Mouse (Mus musculus) layer of hippocampus, postnatal 10 days (tissue): Measurements from ENCODE around the gene Nme7. TPM values are rescaled to one million over a fixed set of nuclear protein-coding genes. Genes with fewer than 3 reads are reported as not detected.

ENCODE experiments used
- DNase-seq, 2 experiments: peaks; one replicate each; pipeline ENCODE4 v3.0.0; 2021; ENCODE audit warnings: low spot score in 2 of 2
- total RNA-seq, 2 experiments: library from RNA; stranded (reverse); gene quantifications; 2 replicates each; pipeline ENCODE4 v1.2.3; 2021

Gene Nme7
- total RNA-seq, 2 experiments from 2014 or later: 21.7 to 23.8 TPM

DNA sequence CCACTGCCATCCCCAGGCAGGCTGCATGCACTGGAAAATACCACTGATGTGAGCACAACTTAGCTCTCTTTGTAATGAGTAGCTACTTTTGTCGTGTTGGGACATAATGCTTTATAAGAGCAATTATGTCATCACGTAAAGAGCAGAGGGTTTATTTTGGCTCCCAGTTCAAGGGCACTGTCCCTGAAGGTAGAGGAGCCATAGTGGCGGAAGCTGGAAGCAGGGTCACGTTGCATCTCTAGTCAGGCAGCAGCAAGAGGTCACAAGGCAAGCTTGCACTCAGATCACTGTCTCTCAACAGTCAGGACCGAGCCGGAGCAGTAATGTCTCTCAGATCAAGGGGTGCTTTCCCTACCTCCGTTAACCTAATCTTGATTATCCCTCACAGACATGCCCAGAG, 123.9 kb downstream of the Nme7 start:
- no peak for DNase-seq

DNA sequence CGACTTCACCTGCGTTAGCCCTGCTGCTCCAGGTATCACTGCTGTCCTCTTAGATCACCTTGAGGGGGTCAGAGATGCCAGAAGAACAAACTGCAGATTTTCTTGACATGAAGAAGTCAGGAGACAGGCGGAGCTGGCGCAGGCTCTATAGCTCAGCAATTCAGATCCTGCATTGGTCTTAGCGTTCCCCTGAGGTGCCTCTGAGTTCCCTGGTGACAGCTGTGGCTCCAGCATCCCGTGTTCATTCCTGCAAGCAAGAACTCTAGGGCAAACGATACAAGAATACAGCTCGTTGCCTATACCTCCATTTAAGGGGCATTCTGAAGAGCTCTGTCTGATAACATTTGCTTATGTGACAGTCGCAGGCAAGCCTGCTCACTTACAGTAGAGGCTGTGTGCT, 124.7 kb downstream of the Nme7 start:
- DNase-seq: no peak

DNA sequence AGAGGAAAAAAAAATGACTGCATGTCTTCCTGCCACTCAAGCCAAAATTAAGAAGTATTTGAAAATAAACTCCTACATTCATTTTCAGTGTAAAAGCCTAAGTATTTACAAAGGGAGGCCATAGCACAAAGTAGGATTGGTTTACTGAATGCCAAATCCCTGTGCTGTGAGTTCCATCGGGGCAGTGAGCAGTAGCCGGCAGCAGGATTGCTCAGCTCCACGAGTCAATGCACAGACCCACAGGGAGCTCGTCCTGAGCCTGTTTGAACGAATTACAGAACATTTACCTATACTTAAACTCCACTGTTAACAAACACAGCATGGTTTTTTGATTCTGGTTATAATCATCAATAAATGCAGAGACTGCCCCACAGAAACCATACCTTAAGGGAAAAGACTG, 128.7 kb downstream of the Nme7 start:
- no peak for DNase-seq

DNA sequence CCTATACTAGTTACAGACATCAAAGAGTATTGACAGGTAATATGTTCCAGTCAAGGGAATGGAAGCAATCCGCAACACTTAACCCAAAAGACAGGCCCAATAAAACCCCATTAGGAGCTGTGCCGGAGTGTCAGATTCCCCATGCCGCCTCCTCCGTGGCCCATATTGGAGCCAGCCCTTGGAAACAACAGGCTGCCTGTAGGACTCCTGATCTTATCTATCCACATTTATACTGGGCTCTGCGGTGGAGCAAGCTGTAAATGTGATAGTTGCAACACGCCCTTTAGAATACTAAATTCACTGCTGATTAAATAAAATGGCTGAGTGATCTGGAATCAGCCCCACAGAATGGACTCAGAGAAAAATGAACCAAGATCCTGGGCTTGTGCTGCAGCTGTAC, 130.1 kb downstream of the Nme7 start:
- DNase-seq: no peak

DNA sequence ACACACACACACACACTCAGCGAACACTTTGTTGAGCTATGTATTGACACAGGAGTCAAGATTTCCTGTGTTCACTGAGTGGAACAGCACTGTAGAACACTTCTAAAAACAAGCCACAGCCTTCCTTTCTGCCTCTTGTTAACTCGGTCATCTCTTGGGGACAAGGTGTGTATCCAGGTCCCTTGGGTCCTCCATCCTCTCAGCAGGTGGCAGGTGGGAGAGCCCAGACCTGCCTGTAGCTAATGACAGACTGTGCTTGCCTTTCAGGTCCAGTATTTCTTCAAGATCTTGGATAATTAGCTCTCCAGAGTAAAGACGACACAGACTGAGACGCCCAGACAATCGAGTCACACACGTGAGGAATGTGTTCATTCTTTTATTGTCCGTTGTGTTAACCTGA, 132.8 kb downstream of the Nme7 start:
- DNase-seq: peak in 1 of 2 experiments; percentile 18

DNA sequence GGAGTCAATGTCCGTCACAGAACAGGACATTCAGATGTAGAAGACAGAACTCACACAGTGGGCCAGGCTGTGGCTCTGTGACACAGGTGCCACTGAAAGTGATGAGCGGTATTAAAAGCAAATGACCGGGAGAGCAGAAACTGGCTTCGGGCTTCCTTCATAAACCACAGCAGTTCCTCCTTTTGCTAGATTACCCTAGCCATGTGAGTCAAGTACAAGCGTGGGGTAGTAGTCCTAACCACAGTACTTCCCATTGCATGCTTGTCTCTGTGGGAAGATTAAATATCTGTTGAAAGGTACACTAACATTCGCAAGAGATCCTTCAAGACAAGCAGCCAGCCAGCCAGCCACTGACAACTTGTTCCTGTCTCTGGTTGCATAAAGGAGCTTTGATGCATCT, 136.3 kb downstream of the Nme7 start:
- no peak for DNase-seq

DNA sequence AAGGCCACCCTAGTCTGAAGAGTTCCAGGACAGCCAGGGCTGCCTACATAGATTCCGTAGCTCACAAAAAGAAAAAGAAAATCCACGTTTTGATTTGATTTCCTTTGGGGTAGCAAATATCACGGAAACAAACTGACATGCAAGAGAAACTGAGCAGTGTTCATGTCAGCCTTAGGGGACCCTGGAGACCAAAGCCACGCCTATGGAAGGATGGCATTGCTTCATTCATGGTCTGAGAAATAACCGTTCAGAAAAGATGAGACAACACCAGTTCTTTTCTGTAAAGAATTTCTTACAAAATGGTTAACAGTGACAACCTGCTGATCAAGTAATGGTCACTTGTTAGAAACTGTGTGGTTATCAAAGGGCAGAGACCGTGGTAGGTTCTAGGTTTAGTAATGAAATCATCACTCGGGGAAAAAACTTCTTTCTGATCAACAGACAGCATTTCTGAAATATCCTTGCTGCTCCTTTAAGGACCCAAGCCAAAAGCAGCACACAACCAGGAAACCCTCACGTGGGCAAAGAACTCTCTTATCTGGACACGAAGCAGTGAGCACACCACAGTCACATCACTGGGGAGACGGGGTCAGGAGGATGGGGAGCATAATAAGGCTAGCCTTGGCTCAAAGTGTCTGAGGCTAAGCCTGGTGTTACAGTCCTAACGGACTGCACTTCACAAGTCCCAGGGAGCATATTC, 136.9 kb downstream of the Nme7 start:
- DNase-seq: no peak

DNA sequence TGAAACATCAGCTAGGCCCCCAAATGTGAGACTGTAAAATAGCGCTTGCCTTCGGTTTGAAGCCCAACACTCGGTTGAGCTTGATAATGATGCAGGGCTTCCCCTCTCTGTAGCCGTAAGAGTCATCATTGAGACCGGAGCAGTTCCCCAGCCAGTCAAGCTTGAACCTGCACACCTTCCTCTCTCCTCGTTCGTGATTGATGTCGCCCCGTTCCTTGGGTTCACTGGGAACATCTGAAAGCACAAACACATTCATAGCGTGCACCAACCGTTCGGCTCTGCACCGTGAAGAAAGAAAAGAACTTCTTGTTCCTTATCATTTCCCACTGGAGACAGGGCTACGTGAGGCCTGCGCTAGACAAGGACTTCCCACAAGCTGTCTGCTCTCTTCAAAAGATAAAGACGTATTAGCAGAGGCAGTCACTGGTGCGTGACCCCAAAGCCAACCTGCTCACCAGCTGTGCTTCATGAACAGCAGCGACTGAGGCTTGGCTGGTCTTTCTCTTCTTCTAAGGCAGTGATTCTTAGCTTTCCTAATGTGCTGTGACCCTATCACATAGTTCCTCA, 137.6 kb downstream of the Nme7 start:
- DNase-seq: no peak

DNA sequence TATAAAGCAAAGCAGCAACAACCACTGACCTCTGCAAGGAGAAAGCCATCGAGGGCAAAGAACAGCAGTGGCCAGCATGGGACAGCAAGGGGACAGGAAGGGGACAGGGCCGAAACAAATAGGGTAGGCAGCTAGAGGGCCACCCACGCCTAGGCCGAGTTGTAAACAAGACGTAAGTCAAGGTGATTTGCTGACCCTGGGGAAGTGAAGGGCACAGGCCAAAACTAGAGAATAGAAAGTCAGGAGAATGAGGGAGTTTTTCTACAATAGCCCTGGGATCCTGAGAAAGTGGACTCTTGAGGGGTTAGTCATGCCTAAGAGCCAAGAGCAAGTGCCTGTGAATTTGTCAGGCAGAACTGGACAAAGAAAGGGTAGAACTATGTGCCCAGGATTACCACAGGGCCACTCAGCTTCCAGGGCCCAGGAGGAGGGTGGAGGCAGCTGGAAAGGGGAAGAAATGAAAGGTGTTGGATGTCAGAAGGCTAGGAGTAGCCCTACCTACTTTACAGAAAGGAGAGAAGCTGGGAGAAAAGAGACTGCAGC, 141.8 kb downstream of the Nme7 start:
- no peak for DNase-seq

DNA sequence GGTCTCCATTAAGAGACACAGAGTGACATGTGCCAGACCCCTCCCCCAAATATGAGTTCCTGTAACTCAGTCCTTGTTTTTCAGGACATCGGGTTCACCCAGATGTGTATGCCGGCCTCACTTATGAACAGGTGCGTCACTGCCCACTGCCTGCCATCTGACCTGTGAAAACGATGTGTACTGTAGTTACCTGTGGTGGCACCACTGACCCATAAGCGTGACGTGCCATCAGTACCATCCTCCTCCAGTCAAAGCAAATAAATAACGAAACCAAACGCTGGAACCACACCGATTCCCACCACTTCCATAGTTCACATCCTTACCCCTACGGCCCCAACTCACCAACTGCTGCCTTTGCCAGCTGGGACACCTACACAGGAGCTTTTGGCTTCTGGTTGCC, 142.6 kb downstream of the Nme7 start:
- DNase-seq: no peak

DNA sequence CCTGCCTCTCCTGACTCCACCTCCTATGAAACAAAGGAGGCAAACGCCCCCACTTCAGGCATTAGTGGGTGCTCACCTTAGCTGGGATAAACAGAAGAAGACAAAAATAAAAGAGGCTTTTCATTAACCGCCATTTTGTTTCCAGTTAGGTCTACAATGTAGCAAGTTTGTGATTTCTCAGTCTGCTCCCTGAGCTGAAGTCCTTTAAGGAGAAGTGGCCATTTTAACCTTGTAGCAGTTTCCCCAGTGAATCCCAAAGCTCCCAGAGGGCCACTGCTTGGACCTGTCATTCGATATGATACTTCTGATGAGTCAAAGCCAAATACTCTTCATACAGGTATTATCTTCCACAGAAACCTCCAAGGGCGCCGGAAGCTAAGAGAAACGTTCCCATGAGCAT, 143.6 kb downstream of the Nme7 start:
- DNase-seq: no peak

DNA sequence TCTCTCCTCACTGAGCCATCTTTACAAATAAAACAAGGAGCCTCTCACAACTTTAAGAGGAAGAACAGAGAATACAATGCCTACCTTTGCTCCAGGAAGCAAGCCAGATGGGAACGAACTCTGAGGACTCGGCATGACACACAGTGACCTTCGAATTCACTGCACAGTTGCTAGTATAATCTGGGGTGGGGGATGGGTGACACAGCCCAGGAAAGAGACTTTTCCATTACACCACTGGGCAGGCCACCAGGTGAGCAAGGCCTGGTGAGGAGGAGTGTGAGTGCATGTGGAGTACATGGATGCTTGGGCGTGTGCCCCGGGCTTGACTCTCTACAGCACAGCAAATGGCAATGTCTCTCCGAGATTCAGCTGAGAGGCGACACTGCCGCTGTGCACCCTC, 145.7 kb downstream of the Nme7 start:
- no peak for DNase-seq

DNA sequence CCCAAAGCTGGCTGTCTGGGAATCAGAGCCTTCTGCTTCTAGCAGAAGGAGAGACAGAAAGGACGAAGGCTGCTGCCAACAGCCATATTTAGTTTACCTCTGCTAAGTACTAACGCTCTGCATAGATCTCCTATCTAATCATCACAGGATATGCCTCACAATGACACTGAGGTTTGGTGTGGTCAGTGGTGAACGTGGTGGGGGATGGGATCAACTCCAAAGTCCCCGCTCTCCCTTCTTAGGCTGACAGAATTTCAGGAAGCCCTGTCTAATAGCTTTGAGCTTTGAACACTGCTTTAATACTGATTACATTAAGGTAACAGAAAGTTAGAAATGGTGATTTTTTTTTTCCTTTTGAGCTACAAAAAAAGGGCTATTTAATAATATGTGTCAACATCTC, 146.3 kb downstream of the Nme7 start:
- no peak for DNase-seq

DNA sequence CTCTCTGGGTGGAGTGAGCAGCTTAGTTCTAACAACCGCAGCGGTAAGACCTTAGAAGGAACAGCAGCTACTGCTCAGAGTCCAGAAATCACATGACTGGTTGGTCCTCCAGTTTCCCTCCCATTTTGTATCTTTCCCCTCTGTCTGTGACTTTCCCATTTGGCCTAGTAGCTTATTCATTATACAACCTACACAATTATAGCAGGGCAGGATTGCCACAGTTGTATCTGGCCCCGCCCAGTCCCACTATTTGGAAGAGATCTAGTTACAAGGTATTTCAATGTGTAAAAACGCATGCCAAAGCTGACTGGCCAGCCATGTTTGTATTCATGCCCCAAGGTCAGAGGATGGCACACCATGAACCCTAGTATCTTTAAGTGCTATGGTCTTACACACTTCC, 146.7 kb downstream of the Nme7 start:
- no peak for DNase-seq

DNA sequence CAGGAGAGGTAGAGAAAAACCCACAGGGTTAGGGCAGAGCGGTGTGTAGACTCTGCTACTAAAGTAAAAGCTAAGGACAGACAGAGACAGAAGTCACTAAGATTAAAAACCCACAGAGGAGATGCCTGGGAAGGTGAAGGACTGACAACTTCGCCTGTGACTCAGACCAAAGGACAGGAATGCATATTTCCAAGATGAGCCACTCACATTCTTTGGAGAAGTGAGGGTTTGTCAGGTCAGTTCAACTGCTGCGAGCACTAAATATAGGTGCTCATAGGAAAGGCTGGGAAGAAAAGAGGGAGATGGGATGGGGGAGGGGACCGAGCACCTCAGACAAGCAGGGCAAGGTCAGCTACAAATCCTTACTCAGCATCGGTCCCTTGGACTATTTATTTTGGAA, 147.4 kb downstream of the Nme7 start:
- DNase-seq: no peak

DNA sequence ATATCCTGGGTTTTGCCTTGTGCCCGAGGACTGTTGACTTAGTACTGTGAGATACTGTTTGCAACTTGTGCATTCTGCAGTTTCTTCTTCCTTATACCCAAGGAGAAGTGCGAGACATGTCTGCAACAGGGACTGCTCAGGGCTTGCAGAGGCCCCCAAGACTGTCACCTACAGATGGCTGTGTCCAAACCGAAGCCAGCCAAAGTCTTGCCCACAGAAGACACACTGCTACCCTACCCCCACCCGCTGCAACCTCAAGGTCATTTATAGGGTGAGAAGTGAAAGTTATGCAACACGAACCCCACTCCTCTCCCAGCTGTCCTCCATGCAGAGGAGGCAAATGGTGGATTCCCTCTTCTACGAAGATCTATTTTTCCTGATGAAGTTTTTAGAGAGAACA, 148.7 kb downstream of the Nme7 start:
- no peak for DNase-seq

DNA sequence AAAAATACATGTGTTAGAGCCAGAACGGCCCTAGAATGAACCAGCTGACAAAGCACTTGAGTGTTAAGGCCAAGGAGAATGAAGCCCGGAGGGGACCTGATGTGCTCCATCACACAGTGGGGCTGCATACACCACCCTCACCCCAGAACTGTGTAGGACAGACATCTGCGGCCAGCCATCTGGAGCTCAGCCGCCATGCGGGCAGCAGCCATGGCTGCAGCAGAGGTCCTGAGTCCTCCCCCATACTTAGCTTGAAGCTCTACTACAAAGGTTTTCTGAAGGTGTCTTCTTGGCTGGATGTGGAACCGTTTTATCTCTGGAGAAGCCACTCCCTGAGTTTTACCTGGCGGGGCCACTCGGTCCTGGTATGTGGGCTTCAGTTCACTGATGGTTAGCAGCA, 149.2 kb downstream of the Nme7 start:
- peak in 1 of 2 experiments; percentile 19 for DNase-seq

DNA sequence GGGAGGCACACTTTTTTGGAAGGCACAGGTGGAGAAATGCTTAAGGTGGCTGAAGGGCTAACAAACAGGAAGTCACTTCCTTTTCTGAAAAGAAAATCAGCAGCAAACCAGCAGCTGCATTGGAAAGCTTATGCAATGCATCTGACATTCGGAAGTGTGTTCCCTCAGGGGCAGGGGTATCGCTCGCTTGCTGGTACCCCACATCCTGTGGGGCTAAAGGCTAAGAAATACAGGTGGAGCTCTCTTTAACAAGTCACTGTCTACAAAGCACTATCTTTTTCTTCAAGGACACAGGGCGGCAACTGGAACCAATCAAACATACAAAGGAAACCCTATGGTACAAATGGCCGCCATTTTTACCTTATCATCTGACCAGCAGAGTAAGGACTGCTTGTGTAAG, 149.8 kb downstream of the Nme7 start:
- peak in 1 of 2 experiments; percentile 20 for DNase-seq

DNA sequence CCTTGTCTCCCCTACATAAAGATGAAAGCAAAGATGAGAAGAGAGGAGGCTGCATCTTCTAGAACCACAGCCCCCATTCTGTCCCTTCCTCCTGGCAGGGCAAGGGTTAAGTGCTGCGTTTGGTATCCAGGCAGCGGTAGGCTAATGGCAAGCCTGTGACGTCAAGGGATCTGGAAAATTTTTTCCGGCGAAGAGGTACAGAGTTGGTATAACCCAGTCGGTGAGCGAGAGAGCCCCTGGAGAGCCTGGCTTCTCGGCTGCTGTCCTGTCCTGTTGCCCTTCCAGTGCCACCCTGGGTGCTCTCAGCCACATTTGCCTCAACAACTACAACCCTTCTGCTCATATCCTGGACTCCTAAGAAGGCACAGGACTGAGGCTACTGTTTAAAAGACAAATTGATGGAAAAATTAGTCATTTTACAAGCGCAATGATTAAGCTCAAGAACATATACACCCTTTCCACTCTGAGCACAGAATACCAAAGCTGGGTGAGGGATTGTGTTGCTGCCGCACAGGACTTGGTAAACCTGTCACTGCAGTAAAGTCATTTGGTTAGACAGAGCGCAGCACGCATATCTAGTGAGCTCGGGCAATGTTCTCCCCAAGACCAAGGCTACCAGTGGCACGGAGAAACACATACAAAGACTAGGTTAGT, 151.0 kb downstream of the Nme7 start:
- DNase-seq: peak; percentile 67 to 70

DNA sequence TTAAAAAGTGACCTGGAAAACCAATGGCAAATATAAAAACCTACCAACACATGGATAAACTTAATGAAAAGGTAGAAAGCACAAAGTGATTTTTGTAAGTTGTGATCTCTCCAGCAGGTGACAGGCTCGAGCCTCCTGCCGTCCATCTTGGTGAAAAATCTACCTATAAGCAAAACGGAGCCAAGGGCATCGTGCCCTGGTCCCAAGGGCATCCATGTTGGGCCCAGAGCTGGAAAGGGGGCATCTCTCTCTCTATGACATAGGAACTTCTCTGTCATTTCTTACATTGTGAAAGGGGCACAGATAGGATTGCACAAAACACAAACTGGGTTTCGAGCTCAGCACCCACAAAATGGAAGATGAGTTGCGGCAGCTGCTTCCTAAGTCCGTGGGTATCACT, 151.7 kb downstream of the Nme7 start:
- peak in 1 of 2 experiments; percentile 48 for DNase-seq

DNA sequence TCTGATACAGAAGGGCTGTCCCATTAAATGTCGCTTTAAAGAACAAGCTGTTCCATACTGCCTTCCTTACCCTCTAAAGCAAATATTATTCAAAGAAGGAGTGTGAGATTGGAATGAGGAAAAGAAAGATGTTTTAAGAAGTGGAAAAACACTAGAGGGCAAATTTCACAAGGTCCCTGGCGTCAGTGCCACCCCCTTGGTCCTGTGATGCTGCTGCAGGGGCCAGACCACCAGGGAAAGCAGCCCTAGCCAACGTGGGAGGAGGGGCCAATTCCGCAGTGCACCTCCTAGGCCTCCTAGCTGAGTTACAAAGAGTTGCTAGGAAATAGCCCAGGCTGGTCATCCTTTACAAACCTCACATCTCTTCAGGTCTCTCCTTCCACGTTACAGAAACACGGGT, 152.1 kb downstream of the Nme7 start:
- DNase-seq: peak; percentile 55 to 62

DNA sequence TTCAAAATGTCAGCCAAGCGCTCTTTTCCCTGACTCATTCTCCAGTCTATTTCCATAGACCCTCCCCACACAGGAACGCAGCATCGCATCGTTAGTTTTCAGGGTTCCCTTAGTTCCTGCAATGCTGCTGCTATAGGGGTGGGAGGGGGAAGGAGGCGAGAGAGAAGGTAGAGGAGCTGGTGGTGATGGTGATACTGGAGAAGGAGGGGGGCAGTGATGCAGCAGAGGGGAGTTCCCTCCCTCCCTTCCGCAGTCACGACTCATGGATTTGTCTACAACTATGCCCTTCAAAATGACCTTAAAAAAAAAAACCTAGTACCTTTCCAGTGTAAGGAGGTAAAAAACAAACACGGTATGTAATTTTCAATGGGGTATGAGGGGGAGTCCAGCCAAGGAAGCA, 152.8 kb downstream of the Nme7 start:
- peak in 1 of 2 experiments; percentile 40 for DNase-seq
